18 mouse cellular contexts compared by ENCODE assay signal in the genomic region with DNA sequence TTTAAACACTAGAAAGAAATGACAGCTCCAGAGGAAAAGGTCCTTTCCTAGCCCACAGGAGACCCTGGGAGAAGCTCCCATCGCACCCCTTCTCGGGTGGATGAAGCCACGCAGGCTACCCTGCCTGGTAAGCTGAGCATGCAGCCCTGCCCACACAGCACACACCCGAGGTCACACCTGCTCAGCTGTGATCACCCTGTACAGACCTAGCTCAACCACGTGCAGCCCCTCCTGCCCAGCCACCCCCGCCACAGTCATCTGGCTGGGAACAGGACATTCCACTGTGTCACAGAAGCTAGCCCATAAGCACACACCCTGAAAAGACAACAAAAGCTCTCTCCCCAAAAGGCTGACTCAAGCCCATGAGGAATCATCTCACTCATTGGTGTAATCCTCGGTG. TPM values are rescaled to one million over a fixed set of nuclear protein-coding genes. Genes with fewer than 3 reads are reported as not detected.
A peak's percentile ranks its signal among the peaks of the same experiment; 100 is the strongest.
DNase-seq lines count a peak whose midpoint lies in the region; ATAC-seq lines count a peak whose summit lies in the region.
"Had no signal": no experiment of that assay in that cellular context is flagged by ENCODE, and none has a peak within 500 bp of the region (broad histone marks: within the 10 kb centered on the region; RNA-seq: fewer than 3 reads in every experiment).

No protein-coding gene starts in this region.

- WGBS in kidney, embryonic 14.5 days = 58% methylated on average over 7 of the region's 7 CpGs

- no peak overlapping the region for H3K4me3 ChIP-seq in kidney, embryonic 14.5 days (ENCODE audit: low read length)

- DNase-seq in kidney, adult 11 months = no peak
- peak; percentile 31 to 65 for DNase-seq in urinary bladder, adult 18-20 months (ENCODE audit: low spot score in 2 of 2)
- DNase-seq in urinary bladder, postnatal 10 days (ENCODE audit: low spot score) = no peak
- DNase-seq in cerebellum, adult 8-10 months = no peak
- no peak for DNase-seq in B cell, adult 2 months
- DNase-seq: adrenal gland, adult 2 months; cerebellum, adult 11 months; cerebellum, postnatal 25 days; kidney, adult 8-10 months; kidney, postnatal 36 days; midbrain, embryonic 14.5 days; retina, postnatal 1 day; right cerebral cortex, postnatal 4 days had no signal

- no peaks in the 10 kb centered on the region for H3K9me3 ChIP-seq in kidney, embryonic 14.5 days (ENCODE audit: control insufficient read depth, low read length)

- H3K27me3 ChIP-seq in kidney, embryonic 14.5 days (ENCODE audit: control insufficient read depth, insufficient read depth, low read length) = no peaks in the 10 kb centered on the region

- H3K4me2 ChIP-seq in kidney, embryonic 14.5 days (replicated peaks; ENCODE audit: low read depth, low read length) = no peak overlapping the region
- H3K4me2 ChIP-seq: heart, embryonic 11.5 days; hindbrain, embryonic 14.5 days had no signal

- H3K4me1 ChIP-seq in kidney, embryonic 14.5 days (ENCODE audit: control insufficient read depth, insufficient read depth, low read length) = no peaks in the 10 kb centered on the region

- H3K27ac ChIP-seq in kidney, embryonic 14.5 days (ENCODE audit: low read depth, low read length) = no peak overlapping the region
- H3K27ac ChIP-seq: hindbrain, embryonic 14.5 days had no signal

- H3K36me3 ChIP-seq in kidney, embryonic 14.5 days (ENCODE audit: control insufficient read depth, insufficient read depth, low read length) = no peaks in the 10 kb centered on the region

- ATAC-seq in kidney, embryonic 14.5 days (ENCODE audit: low FRiP score, low TSS enrichment) = peak; percentile 43; the same call in 1 of the 2 replicates
- 0 out of 2 replicates have a peak, but pooled peaks have one; percentile 18 for ATAC-seq in megakaryocyte-erythroid progenitor cell, adult 5-6 weeks (replicated peaks; ENCODE audit: low FRiP score, low TSS enrichment, poor library complexity, severe bottlenecking)
- ATAC-seq: forebrain, embryonic 16.5 days had no signal

- no peak overlapping the region for H3K9ac ChIP-seq in kidney, embryonic 14.5 days (ENCODE audit: low read depth, low read length)
- H3K9ac ChIP-seq: hindbrain, embryonic 14.5 days had no signal

RNA-seq across cellular contexts. Expression of a gene that starts 14.8 kb away (rescaled TPM):
- polyA plus RNA-seq in kidney, embryonic 14.5 days (2014; fragmentation: Nextera tagmentation; extraction: Ambion mirVana) = 0.80 and 1.2 TPM in 2 replicates
- 16.8 and 18.1 TPM in 2 replicates for total RNA-seq in megakaryocyte-erythroid progenitor cell, adult 5-6 weeks (2014; fragmentation: Nextera tagmentation)
- total RNA-seq in megakaryocyte-erythroid progenitor cell, adult 5-6 weeks (2017) = 13.3 and 14.6 TPM in 2 replicates

RNA-seq across cellular contexts. Expression of a gene that starts 55.8 kb away (rescaled TPM):
- 43.2 and 61.8 TPM in 2 replicates for polyA plus RNA-seq in kidney, embryonic 14.5 days (2014; fragmentation: Nextera tagmentation; extraction: Ambion mirVana)
- total RNA-seq in megakaryocyte-erythroid progenitor cell, adult 5-6 weeks (2014; fragmentation: Nextera tagmentation) = 20.3 and 28.6 TPM in 2 replicates
- total RNA-seq in megakaryocyte-erythroid progenitor cell, adult 5-6 weeks (2017) = 20.3 and 23.7 TPM in 2 replicates

Comparison
In these comparisons a context has a peak if more than half of its experiments do, and no peak if none do; other contexts are left out.
1. DNase-seq: peak in urinary bladder, adult 18-20 months (2 of 2); none in kidney, adult 11 months (single experiment), urinary bladder, postnatal 10 days (single experiment), cerebellum, adult 8-10 months (single experiment) and B cell, adult 2 months (0 of 2).